Mouse (Mus musculus): ENCODE measurements at regions not wholly inside any gene's neighbourhood (a gene's known extent, or its start where the extent isn't known, plus 50 kb on each side); places are given as distances from the start of the nearest gene placed in this dataset.
A peak's percentile ranks its signal among the peaks of the same experiment; 100 is the strongest.

DNA sequence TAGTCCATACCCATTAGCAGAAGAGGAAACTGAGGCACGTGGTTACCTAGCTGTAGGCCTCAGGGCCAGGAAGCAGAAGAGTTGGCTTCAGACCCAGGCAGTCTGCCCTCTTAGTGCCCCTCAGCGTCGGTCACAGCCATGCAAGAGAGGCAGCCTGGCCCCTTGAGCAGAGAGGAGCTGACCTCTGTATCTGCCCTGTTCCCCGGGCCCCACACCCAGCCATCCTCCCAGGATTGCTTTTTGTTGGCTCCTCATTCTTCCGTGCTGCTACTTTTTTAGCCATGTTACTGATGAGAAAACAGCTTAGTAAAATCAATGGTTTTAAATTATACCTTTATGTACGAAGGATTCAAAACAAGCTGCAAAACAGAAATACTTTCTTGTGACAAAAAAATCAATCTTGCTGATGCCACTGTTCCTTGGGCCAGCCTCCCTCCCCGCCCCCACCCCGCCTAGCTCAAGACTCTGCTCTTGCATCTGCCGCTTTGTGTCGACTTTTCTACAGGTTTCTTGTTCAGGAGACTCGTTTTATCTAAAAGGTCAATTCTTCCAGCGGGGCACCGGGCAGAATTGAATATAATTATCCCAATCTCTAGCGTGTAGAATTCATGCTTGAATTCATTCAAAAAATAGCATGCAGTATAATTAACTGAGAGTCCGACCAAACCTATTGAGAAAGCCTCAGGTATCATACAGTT lies 70.8 kb downstream of the Sall1 start:
- Histone ChIP-seq H3K36me3 (ENCODE audit: control insufficient read depth, insufficient read depth, low read length) (no peaks in the 10 kb centered on the region), H3K27me3 (replicated peaks; ENCODE audit: control insufficient read depth, insufficient read depth, low read length) (no peaks in the 10 kb centered on the region), H3K27ac (ENCODE audit: insufficient read depth, low read depth, low read length) (no peak overlapping the region), H3K4me3 (ENCODE audit: insufficient read depth, low read depth, low read length) (no peak overlapping the region), H3K4me1 (ENCODE audit: control insufficient read depth, insufficient read depth, low read length) (peaks cover 8% of the 10 kb centered on the region; the same call in 1 of the 2 replicates)
- DNase-seq, result no peak
- WGBS, result 63% methylated on average over 15 of the region's 15 CpGs
- no peak for TF ChIP-seq CTCF (conservative IDR thresholded peaks at IDR 0.05; ENCODE audit: insufficient read depth, insufficient read length, low read depth, low read length)
- no peak for TF ChIP-seq POLR2A (IDR thresholded peaks at IDR 0.05; ENCODE audit: low read depth, low read length)

- TF ChIP-seq CTCF (conservative IDR thresholded peaks at IDR 0.05; ENCODE audit: insufficient read depth, insufficient read length, low read depth, low read length), result no peak
- DNase-seq, result no peak
- H3K36me3 ChIP-seq (ENCODE audit: control insufficient read depth, insufficient read depth, low read length), result no peaks in the 10 kb centered on the region
- H3K4me1 ChIP-seq (ENCODE audit: control insufficient read depth, insufficient read depth, low read length), result no peaks in the 10 kb centered on the region
- H3K4me3 ChIP-seq (ENCODE audit: insufficient read depth, low read depth, low read length), result no peak overlapping the region
- no peaks in the 10 kb centered on the region for H3K27me3 ChIP-seq (replicated peaks; ENCODE audit: control insufficient read depth, insufficient read depth, low read length)
- no peak overlapping the region for H3K27ac ChIP-seq (ENCODE audit: insufficient read depth, low read depth, low read length)
These were observed 85.1 kb downstream of the Sall1 start for GRCm38 (mm10) chr8:88958843-88959242.

DNA sequence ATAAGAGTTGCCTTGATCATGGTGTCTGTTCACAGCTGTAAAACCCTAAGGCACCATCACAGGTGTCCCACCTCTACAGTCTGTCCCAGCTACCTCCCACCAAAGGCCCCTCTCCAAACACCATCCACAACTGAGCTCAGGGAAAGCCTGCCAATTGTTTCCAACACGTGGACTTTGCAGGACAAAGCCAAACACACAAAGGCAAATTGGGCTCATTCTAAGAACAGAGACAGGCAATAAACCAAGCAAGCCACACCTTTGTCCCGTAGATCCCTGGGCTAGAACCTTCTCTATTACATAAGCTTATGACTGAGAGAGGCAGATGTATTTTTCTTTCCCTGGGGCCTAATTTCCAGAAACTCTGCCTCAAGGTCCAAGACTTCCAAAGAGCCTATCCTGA lies 90.8 kb downstream of the Sall1 start:
- no peak for DNase-seq
- no peaks in the 10 kb centered on the region for H3K27me3 ChIP-seq (replicated peaks; ENCODE audit: control insufficient read depth, insufficient read depth, low read length)
- H3K36me3 ChIP-seq (ENCODE audit: control insufficient read depth, insufficient read depth, low read length), result no peaks in the 10 kb centered on the region
- WGBS, result 56% methylated on average over 2 of the region's 2 CpGs
- H3K4me3 ChIP-seq (ENCODE audit: insufficient read depth, low read depth, low read length), result no peak overlapping the region
- TF ChIP-seq CTCF (conservative IDR thresholded peaks at IDR 0.05; ENCODE audit: insufficient read depth, insufficient read length, low read depth, low read length) (no peak), POLR2A (IDR thresholded peaks at IDR 0.05; ENCODE audit: low read depth, low read length) (no peak)
- no peaks in the 10 kb centered on the region for H3K4me1 ChIP-seq (ENCODE audit: control insufficient read depth, insufficient read depth, low read length)
- H3K27ac ChIP-seq (ENCODE audit: insufficient read depth, low read depth, low read length), result no peak overlapping the region

- DNase-seq, result no peak
- TF ChIP-seq POLR2A (IDR thresholded peaks at IDR 0.05; ENCODE audit: low read depth, low read length) (no peak), CTCF (conservative IDR thresholded peaks at IDR 0.05; ENCODE audit: insufficient read depth, insufficient read length, low read depth, low read length) (no peak)
- 90% methylated on average over 7 of the region's 7 CpGs for WGBS
- Histone ChIP-seq H3K27me3 (replicated peaks; ENCODE audit: control insufficient read depth, insufficient read depth, low read length) (no peaks in the 10 kb centered on the region), H3K4me1 (ENCODE audit: control insufficient read depth, insufficient read depth, low read length) (no peaks in the 10 kb centered on the region), H3K36me3 (ENCODE audit: control insufficient read depth, insufficient read depth, low read length) (no peaks in the 10 kb centered on the region), H3K4me3 (ENCODE audit: insufficient read depth, low read depth, low read length) (no peak overlapping the region), H3K27ac (ENCODE audit: insufficient read depth, low read depth, low read length) (no peak overlapping the region)
These were observed 92.2 kb downstream of the Sall1 start for GRCm38 (mm10) chr8:88951829-88952155.

GRCm38 (mm10) chr8:88951145-88951828 lies 92.7 kb downstream of the Sall1 start:
- Histone ChIP-seq H3K4me1 (ENCODE audit: control insufficient read depth, insufficient read depth, low read length) (no peaks in the 10 kb centered on the region), H3K27me3 (replicated peaks; ENCODE audit: control insufficient read depth, insufficient read depth, low read length) (no peaks in the 10 kb centered on the region), H3K27ac (ENCODE audit: insufficient read depth, low read depth, low read length) (no peak overlapping the region), H3K36me3 (ENCODE audit: control insufficient read depth, insufficient read depth, low read length) (no peaks in the 10 kb centered on the region), H3K4me3 (ENCODE audit: insufficient read depth, low read depth, low read length) (no peak overlapping the region)
- WGBS, result 90% methylated on average over 16 of the region's 16 CpGs
- no peak for DNase-seq
- TF ChIP-seq CTCF (conservative IDR thresholded peaks at IDR 0.05; ENCODE audit: insufficient read depth, insufficient read length, low read depth, low read length) (no peak), POLR2A (IDR thresholded peaks at IDR 0.05; ENCODE audit: low read depth, low read length) (no peak)

DNA sequence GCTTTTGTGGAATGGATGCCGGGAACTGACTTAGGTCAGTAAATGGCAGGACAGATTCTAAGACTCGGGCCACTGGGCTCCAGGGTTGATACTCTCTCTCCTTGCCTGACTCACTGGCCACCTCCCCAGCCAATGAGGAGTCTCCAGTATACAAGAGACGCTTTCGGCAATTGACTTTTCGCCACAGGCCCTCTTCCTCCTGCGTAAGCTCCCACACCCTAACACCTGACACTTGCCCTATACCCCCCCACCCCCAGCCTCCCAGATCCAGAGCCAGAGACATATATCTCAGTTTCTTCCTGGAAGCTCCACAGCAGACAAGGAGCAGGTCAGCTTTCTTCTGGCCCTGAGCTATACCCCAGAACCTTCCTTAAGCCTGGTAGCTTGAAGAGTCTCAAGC lies 94.0 kb downstream of the Sall1 start:
- H3K4me1 ChIP-seq (ENCODE audit: control insufficient read depth, insufficient read depth, low read length), result no peaks in the 10 kb centered on the region
- H3K36me3 ChIP-seq (ENCODE audit: control insufficient read depth, insufficient read depth, low read length), result no peaks in the 10 kb centered on the region
- WGBS, result 95% methylated on average over 6 of the region's 6 CpGs
- no peak overlapping the region for H3K4me3 ChIP-seq (ENCODE audit: insufficient read depth, low read depth, low read length)
- TF ChIP-seq POLR2A (IDR thresholded peaks at IDR 0.05; ENCODE audit: low read depth, low read length), result no peak
- TF ChIP-seq CTCF (conservative IDR thresholded peaks at IDR 0.05; ENCODE audit: insufficient read depth, insufficient read length, low read depth, low read length), result no peak
- no peak overlapping the region for H3K27ac ChIP-seq (ENCODE audit: insufficient read depth, low read depth, low read length)
- DNase-seq, result no peak
- no peaks in the 10 kb centered on the region for H3K27me3 ChIP-seq (replicated peaks; ENCODE audit: control insufficient read depth, insufficient read depth, low read length)

DNA sequence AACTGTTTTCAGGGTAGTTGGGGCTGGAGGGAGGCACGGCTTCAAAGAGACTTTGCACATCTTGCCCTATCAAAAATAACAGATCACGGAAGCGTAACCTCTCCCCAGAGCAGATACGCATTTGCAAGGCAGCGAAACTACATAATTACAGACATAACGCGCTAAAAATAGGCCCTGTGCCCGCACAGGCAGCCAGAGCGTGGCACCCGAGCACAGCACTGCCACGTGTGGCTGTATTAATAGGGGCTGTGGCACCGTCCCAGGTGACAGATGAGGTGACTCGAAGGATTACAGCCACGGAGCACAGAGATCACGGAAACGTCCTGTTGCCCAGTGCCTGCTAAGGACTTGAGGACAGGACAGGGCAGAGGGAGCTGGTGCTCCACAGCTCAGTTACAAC lies 95.0 kb downstream of the Sall1 start:
- Histone ChIP-seq H3K4me3 (ENCODE audit: insufficient read depth, low read depth, low read length) (no peak overlapping the region), H3K36me3 (ENCODE audit: control insufficient read depth, insufficient read depth, low read length) (no peaks in the 10 kb centered on the region), H3K27ac (ENCODE audit: insufficient read depth, low read depth, low read length) (no peak overlapping the region), H3K4me1 (ENCODE audit: control insufficient read depth, insufficient read depth, low read length) (no peaks in the 10 kb centered on the region), H3K27me3 (replicated peaks; ENCODE audit: control insufficient read depth, insufficient read depth, low read length) (no peaks in the 10 kb centered on the region)
- TF ChIP-seq POLR2A (IDR thresholded peaks at IDR 0.05; ENCODE audit: low read depth, low read length) (no peak), CTCF (conservative IDR thresholded peaks at IDR 0.05; ENCODE audit: insufficient read depth, insufficient read length, low read depth, low read length) (no peak)
- WGBS, result 71% methylated on average over 16 of the region's 16 CpGs
- peak; percentile 12 for DNase-seq
